Mouse (Mus musculus) thymus, adult 2 months (tissue): Measurements from ENCODE around the gene Madcam1.

ENCODE experiments used
- CTCF ChIP-seq: fragments of 200-500 bp; IDR thresholded peaks from 2 replicates; pipeline ENCODE4 v1.5.1; 2012; ENCODE audit warnings: mild to moderate bottlenecking, control low read depth, low read length, moderate library complexity, borderline replicate concordance; ENCODE audit not compliant: control insufficient read depth, poor library complexity, insufficient read depth; ENCODE audit errors: extremely low read depth
- POLR2A ChIP-seq: fragments of 200-500 bp; IDR thresholded peaks from 2 replicates; pipeline ENCODE4 v1.6.1; 2012; ENCODE audit warnings: mild to moderate bottlenecking, low read length, control low read depth, moderate library complexity; ENCODE audit not compliant: control insufficient read depth, poor library complexity, insufficient read depth; ENCODE audit errors: extremely low read depth

DNA sequence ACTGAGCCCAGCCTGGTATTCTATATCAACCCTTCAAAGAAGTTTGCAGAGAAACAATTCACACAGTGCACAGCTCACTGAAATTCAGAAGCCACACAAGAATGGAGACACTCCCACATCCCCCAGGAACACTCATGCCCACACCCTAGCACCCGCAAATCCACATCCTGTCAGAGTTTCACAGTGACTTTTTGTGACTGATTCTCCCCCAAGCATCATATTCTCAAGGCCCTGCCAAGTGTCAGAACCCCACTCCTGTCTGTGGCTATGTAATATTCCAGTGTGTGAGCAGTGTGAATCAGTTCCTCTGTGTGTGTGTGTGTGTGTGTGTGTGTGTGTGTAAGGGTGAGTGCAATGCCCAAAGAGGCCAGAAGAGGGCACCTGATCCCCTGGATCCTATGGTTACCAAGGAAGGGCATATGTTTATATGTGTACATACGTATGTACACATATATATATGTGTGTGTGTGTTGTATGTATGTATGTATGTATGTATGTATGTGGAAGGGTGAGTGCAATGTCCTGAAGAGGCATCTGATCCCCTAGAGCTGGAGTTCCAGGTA, 27.7 kb downstream of the Madcam1 start:
- TF ChIP-seq POLR2A = no peak
- TF ChIP-seq CTCF = no peak
